In genomic region chr16:58669917-58670630, GRCm38 (mm10) we compare ENCODE assay signal across 8 mouse cellular contexts. TPM values are rescaled to one million over a fixed set of nuclear protein-coding genes. Genes with fewer than 3 reads are reported as not detected.
DNase-seq lines count a peak whose midpoint lies in the region; ATAC-seq and TF ChIP-seq lines count a peak whose summit lies in the region.

TSS of gene Cpox (plus strand) at chr16:58670292.

- H3K36me3 ChIP-seq in heart, embryonic 10.5 days, result peaks cover 26% of the 10 kb centered on the region
- H3K36me3 ChIP-seq in kidney, embryonic 15.5 days, result peaks cover 22% of the 10 kb centered on the region

- H3K27ac ChIP-seq in bone marrow macrophage, adult 2 months (ENCODE audit: insufficient read depth, low read depth, low read length), result no peak within 1 kb of the TSS
- H3K27ac ChIP-seq in embryonic fibroblast, embryonic 13.5 days (ENCODE audit: insufficient read depth, low read length), result peak within 1 kb of the TSS; percentile 68; the same call in 1 of the 2 replicates
- peak within 1 kb of the TSS; percentile 96 for H3K27ac ChIP-seq in heart, embryonic 10.5 days
- peak within 1 kb of the TSS; percentile 94 for H3K27ac ChIP-seq in kidney, embryonic 15.5 days

- peak within 1 kb of the TSS; percentile 87 for H3K9ac ChIP-seq in kidney, embryonic 15.5 days

- H3K4me3 ChIP-seq in bone marrow macrophage, adult 2 months (ENCODE audit: insufficient read depth, low read length), result peak within 1 kb of the TSS; percentile 83
- H3K4me3 ChIP-seq in embryonic fibroblast, embryonic 13.5 days (ENCODE audit: insufficient read depth, low read length), result peak within 1 kb of the TSS; percentile 62
- peak within 1 kb of the TSS; percentile 84 for H3K4me3 ChIP-seq in heart, embryonic 10.5 days
- H3K4me3 ChIP-seq in kidney, embryonic 15.5 days (replicated peaks), result peak within 1 kb of the TSS; percentile 96

- no peaks in the 10 kb centered on the region for H3K27me3 ChIP-seq in heart, embryonic 10.5 days (ENCODE audit: insufficient read depth, poor library complexity, severe bottlenecking)
- H3K27me3 ChIP-seq in kidney, embryonic 15.5 days, result no peaks in the 10 kb centered on the region

- peak; percentile 98 for ATAC-seq in kidney, embryonic 15.5 days (replicated peaks; ENCODE audit: low FRiP score)
- ATAC-seq in monocyte, adult 5-6 weeks (replicated peaks; ENCODE audit: insufficient number of reproducible peaks, low FRiP score, low TSS enrichment, poor library complexity, severe bottlenecking), result peak; percentile 97

- peak; percentile 93 for DNase-seq in A20 (ENCODE audit: low read depth, low spot score)
- DNase-seq in heart, embryonic 10.5 days (ENCODE audit: low spot score), result peak; percentile 98
- peak; percentile 97 for DNase-seq in liver
- peak; percentile 88 to 90 for DNase-seq in spleen, postnatal 4 days (ENCODE audit: low spot score in 2 of 2)

- no peak for TF ChIP-seq POLR2A in bone marrow macrophage, adult 2 months (IDR thresholded peaks at IDR 0.05; ENCODE audit: borderline replicate concordance, low read depth, low read length)
- peak; percentile 86 for TF ChIP-seq POLR2A in embryonic fibroblast, embryonic 13.5 days (IDR thresholded peaks at IDR 0.05; ENCODE audit: low read depth, low read length)

- under 1% methylated on average over 51 of the region's 51 CpGs for WGBS in heart, embryonic 10.5 days
- under 1% methylated on average over 50 of the region's 51 CpGs for WGBS in kidney, embryonic 15.5 days

- peak within 1 kb of the TSS; percentile 84 for H3K4me2 ChIP-seq in kidney, embryonic 15.5 days

- H3K9me3 ChIP-seq in heart, embryonic 10.5 days, result no peaks in the 10 kb centered on the region
- H3K9me3 ChIP-seq in kidney, embryonic 15.5 days (replicated peaks), result no peaks in the 10 kb centered on the region

- H3K4me1 ChIP-seq in bone marrow macrophage, adult 2 months (ENCODE audit: control insufficient read depth, insufficient read depth, low read length), result peaks cover 3% of the 10 kb centered on the region
- no peaks in the 10 kb centered on the region for H3K4me1 ChIP-seq in embryonic fibroblast, embryonic 13.5 days (ENCODE audit: control insufficient read depth, insufficient read depth, low read length)
- peaks cover 25% of the 10 kb centered on the region for H3K4me1 ChIP-seq in heart, embryonic 10.5 days
- peaks cover 15% of the 10 kb centered on the region; the same call in 1 of the 2 replicates for H3K4me1 ChIP-seq in kidney, embryonic 15.5 days

- TF ChIP-seq CTCF in bone marrow macrophage, adult 2 months (IDR thresholded peaks at IDR 0.05; ENCODE audit: low read depth, low read length), result no peak
- TF ChIP-seq CTCF in embryonic fibroblast, embryonic 13.5 days (IDR thresholded peaks at IDR 0.05; ENCODE audit: borderline replicate concordance, insufficient read depth, low read length), result no peak

RNA-seq across cellular contexts. Expression of gene Cpox, which starts in this region (rescaled TPM):
- 14.9 and 17.2 TPM in 2 replicates for polyA plus RNA-seq in bone marrow macrophage, adult 2 months (2012; ENCODE audit: insufficient read depth, insufficient read length, missing spikeins)
- polyA plus RNA-seq in embryonic fibroblast, embryonic 13.5 days (2011; ENCODE audit: insufficient read length, low read depth, missing spikeins), result 30.4 and 33.2 TPM in 2 replicates
- polyA plus RNA-seq in heart, embryonic 10.5 days (2016; fragmentation: Nextera tagmentation; extraction: Ambion mirVana), result 63.5 and 89.9 TPM in 2 replicates
- polyA plus RNA-seq in kidney, embryonic 15.5 days (2015; fragmentation: Nextera tagmentation; extraction: Ambion mirVana), result 38.0 and 39.1 TPM in 2 replicates
- 7.1 to 14.9 TPM (median 10.7 TPM) in 3 replicates for total RNA-seq in monocyte, adult 5-6 weeks (2017)
